ENCODE assay signal across 8 mouse cellular contexts in the genomic region with DNA sequence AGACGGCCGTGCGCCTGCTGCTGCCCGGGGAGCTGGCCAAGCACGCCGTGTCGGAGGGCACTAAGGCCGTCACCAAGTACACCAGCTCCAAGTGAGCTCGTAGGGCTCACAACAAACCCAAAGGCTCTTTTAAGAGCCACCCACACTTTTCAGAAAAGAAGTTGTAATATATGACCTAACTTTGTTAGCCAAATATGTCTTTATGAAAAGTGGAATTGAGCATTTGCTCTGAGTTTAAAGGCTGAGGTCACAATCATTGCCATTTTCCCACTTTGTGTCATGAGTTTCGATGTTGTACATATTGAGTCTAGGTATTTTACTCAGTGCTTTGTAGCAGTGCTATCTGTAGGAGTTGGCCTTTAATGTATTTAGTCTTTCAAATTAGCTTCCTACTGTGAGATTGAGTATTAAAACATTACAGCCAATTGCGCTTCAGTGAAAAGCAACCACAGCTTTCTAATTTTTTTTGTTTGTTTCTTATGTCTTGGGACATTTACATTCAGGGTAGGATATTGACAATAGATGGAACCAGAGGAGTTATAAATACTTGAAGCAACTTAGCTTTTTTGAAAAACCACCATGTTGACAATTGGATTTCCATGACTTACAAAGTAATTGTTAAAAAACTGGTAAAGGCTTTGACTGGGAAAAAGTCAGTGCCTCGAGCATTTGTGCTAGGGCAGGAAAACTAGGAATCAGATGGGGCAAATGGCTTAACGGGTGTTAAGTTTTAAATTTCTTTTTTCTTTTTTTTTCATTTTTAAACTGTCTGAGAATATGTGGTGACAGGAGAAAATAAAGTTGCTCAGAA. TPM values are rescaled to one million over a fixed set of nuclear protein-coding genes. Genes with fewer than 3 reads are reported as not detected.
DNase-seq lines count a peak whose midpoint lies in the region; ATAC-seq and TF ChIP-seq lines count a peak whose summit lies in the region.

No protein-coding gene starts in this region.

- H3K9ac ChIP-seq in heart, embryonic 13.5 days, result peak overlapping the region; percentile 82
- peak overlapping the region; percentile 42 for H3K9ac ChIP-seq in forebrain, postnatal 0 days

- peak overlapping the region; percentile 98 for H3K27ac ChIP-seq in heart, embryonic 13.5 days (replicated peaks)
- H3K27ac ChIP-seq in forebrain, postnatal 0 days (ENCODE audit: low read depth, low read length), result peak overlapping the region; percentile 94
- peak overlapping the region; percentile 93 for H3K27ac ChIP-seq in macrophage

- H3K9me3 ChIP-seq in heart, embryonic 13.5 days, result no peaks in the 10 kb centered on the region
- no peaks in the 10 kb centered on the region for H3K9me3 ChIP-seq in forebrain, postnatal 0 days (ENCODE audit: low read length)

- 6% methylated on average over 13 of the region's 13 CpGs for WGBS in heart, embryonic 13.5 days
- 1% methylated on average over 9 of the region's 13 CpGs for WGBS in forebrain, postnatal 0 days
- 14% methylated on average over 10 of the region's 13 CpGs for WGBS in macrophage (ENCODE audit: missing documents)

- POLR2A ChIA-PET in Patski (lab: Charles Lee), result interaction anchor here (0.8 kb wide), 1 partner anchor 165 kb away, joined by 3 read pairs; no protein-coding TSS in a partner anchor

- in situ Hi-C loops in Patski (cut with MboI; ENCODE audit: low pct_unique_long_range_greater_than_20kb), result loop anchor here (10.0 to 25.0 kb wide), 2 partner anchors 310 to 1712 kb away; a partner anchor contains a TSS

- H3K4me3 ChIP-seq in heart, embryonic 13.5 days, result peak overlapping the region; percentile 52
- peak overlapping the region; percentile 41 for H3K4me3 ChIP-seq in forebrain, postnatal 0 days (ENCODE audit: low read depth, low read length)
- H3K4me3 ChIP-seq in macrophage (ENCODE audit: inconsistent target), result no peak overlapping the region; the same call in 1 of the 2 replicates

- TF ChIP-seq CTCF in Patski (IDR thresholded peaks at IDR 0.05), result no peak
- TF ChIP-seq CTCF in forebrain, postnatal 0 days (IDR thresholded peaks at IDR 0.05; ENCODE audit: low read depth), result no peak

- H3K4me1 ChIP-seq in heart, embryonic 13.5 days, result peaks cover 31% of the 10 kb centered on the region
- no peaks in the 10 kb centered on the region for H3K4me1 ChIP-seq in forebrain, postnatal 0 days (ENCODE audit: insufficient read depth)

- CTCF ChIA-PET in Patski (lab: Charles Lee), result interaction anchor here (1.2 kb wide), 1 partner anchor 13 kb away, joined by 3 read pairs; no protein-coding TSS in a partner anchor

- intact Hi-C loops in heart, postnatal 25 days (cut with DNase I), result loop anchor here (5.0 kb wide), 1 partner anchor 1705 kb away; a partner anchor contains a TSS

- DNase-seq in heart, postnatal 25 days (ENCODE audit: low spot score), result no peak
- no peak for DNase-seq in Patski (ENCODE audit: low read depth, low spot score)
- DNase-seq in forebrain, postnatal 0 days, result peak; percentile 11
- DNase-seq in spleen, postnatal 14 days (ENCODE audit: low spot score in 2 of 2), result no peak
- DNase-seq in frontal cortex, postnatal 25 days (ENCODE audit: low spot score in 2 of 2), result no peak
- no peak for DNase-seq in adrenal gland, adult (ENCODE audit: inconsistent age in 2 of 2, low spot score in 1 of 2)

- no peaks in the 10 kb centered on the region for H3K79me2 ChIP-seq in macrophage (ENCODE audit: inconsistent target)

- H3K27me3 ChIP-seq in heart, embryonic 13.5 days (replicated peaks), result no peaks in the 10 kb centered on the region
- no peaks in the 10 kb centered on the region for H3K27me3 ChIP-seq in Patski
- H3K27me3 ChIP-seq in forebrain, postnatal 0 days (ENCODE audit: insufficient read depth, low read length), result no peaks in the 10 kb centered on the region

- no peak for ATAC-seq in heart, embryonic 13.5 days (ENCODE audit: extremely low read depth, insufficient number of reproducible peaks, low FRiP score, low TSS enrichment)
- ATAC-seq in Patski, result peak; percentile 6
- no peak; the same call in 1 of the 2 replicates for ATAC-seq in forebrain, postnatal 0 days

- H3K4me2 ChIP-seq in heart, embryonic 13.5 days, result peak overlapping the region; percentile 70
- peak overlapping the region; percentile 78 for H3K4me2 ChIP-seq in forebrain, postnatal 0 days (ENCODE audit: low read depth)

- H3K36me3 ChIP-seq in heart, embryonic 13.5 days, result no peaks in the 10 kb centered on the region
- H3K36me3 ChIP-seq in forebrain, postnatal 0 days (ENCODE audit: insufficient read depth), result no peaks in the 10 kb centered on the region
- no peaks in the 10 kb centered on the region for H3K36me3 ChIP-seq in macrophage (ENCODE audit: inconsistent target)

RNA-seq across cellular contexts. Expression of a gene that starts 0.8 kb away (rescaled TPM):
- polyA plus RNA-seq in heart, embryonic 13.5 days (2015; fragmentation: Nextera tagmentation; extraction: Ambion mirVana), result 1.6 and 2.2 TPM in 2 replicates
- total RNA-seq in heart, postnatal 25 days (2021), result 10 to 100 TPM in 1 of 2 experiments, 1 to 10 TPM in 1; 9.6 to 11.4 TPM
- polyA plus RNA-seq in Patski (2021) (0.41 TPM), macrophage (2018) (not detected in 3 replicates)
- 647 and 680 TPM in 2 replicates for total RNA-seq in forebrain, postnatal 0 days (2014; rRNA removed)
- not detected in 2 replicates for polyA plus RNA-seq in forebrain, postnatal 0 days (2015; fragmentation: Nextera tagmentation; extraction: Ambion mirVana)
- total RNA-seq in macrophage (2018; cell fraction: chromatin; rRNA removed), result 10 to 100 TPM in 5 of 26 experiments, 1 to 10 TPM in 14, not detected in 7; 3.5 to 24.2 (median 7.1) TPM
- 10 to 100 TPM in 24 of 26 experiments, 1 to 10 TPM in 2; 7.7 to 70.0 (median 21.1) TPM for total RNA-seq in macrophage (2018; cell fraction: cytosol; rRNA removed)
- total RNA-seq in macrophage (2018; cell fraction: nucleus; rRNA removed), result 10 to 100 TPM in 5 of 26 experiments, 1 to 10 TPM in 17, not detected in 4; 2.2 to 42.4 (median 7.3) TPM

RNA-seq across cellular contexts. Expression of a gene that starts 1.9 kb away (rescaled TPM):
- polyA plus RNA-seq in heart, embryonic 13.5 days (2015; fragmentation: Nextera tagmentation; extraction: Ambion mirVana), result 2.7 and 3.8 TPM in 2 replicates
- 1 to 10 TPM; 3.2 to 9.1 TPM for total RNA-seq in heart, postnatal 25 days (2021)
- polyA plus RNA-seq in Patski (2021), result 0.73 TPM
- total RNA-seq in forebrain, postnatal 0 days (2014; rRNA removed), result 294 and 301 TPM in 2 replicates
- polyA plus RNA-seq in forebrain, postnatal 0 days (2015; fragmentation: Nextera tagmentation; extraction: Ambion mirVana), result 0.84 TPM in 1 of 2 replicates, not detected in the other
- 10 to 100 TPM in 1 of 26 experiments, 1 to 10 TPM in 6, not detected in 19; 1.6 to 10.1 (median 2.9) TPM for total RNA-seq in macrophage (2018; cell fraction: chromatin; rRNA removed)
- total RNA-seq in macrophage (2018; cell fraction: cytosol; rRNA removed), result 10 to 100 TPM in 17 of 26 experiments, 1 to 10 TPM in 9; 3.8 to 42.2 (median 11.9) TPM
- 10 to 100 TPM in 1 of 26 experiments, 1 to 10 TPM in 18, not detected in 7; 1.0 to 25.5 (median 2.5) TPM for total RNA-seq in macrophage (2018; cell fraction: nucleus; rRNA removed)
- not detected in 3 replicates for polyA plus RNA-seq in macrophage (2018)

RNA-seq across cellular contexts. Expression of a gene that starts 3.6 kb away (rescaled TPM):
- 20.1 and 20.3 TPM in 2 replicates for polyA plus RNA-seq in heart, embryonic 13.5 days (2015; fragmentation: Nextera tagmentation; extraction: Ambion mirVana)
- total RNA-seq in heart, postnatal 25 days (2021), result 10 to 100 TPM; 12.7 to 17.0 TPM
- polyA plus RNA-seq in Patski (2021) (0.40 TPM), macrophage (2018) (not detected in 3 replicates)
- 305 and 340 TPM in 2 replicates for total RNA-seq in forebrain, postnatal 0 days (2014; rRNA removed)
- 4.4 and 6.7 TPM in 2 replicates for polyA plus RNA-seq in forebrain, postnatal 0 days (2015; fragmentation: Nextera tagmentation; extraction: Ambion mirVana)
- 10 to 100 TPM in 2 of 26 experiments, 1 to 10 TPM in 9, not detected in 15; 2.9 to 15.3 (median 6.8) TPM for total RNA-seq in macrophage (2018; cell fraction: chromatin; rRNA removed)
- 10 to 100 TPM in 23 of 26 experiments, 1 to 10 TPM in 3; 6.6 to 66.1 (median 21.8) TPM for total RNA-seq in macrophage (2018; cell fraction: cytosol; rRNA removed)
- total RNA-seq in macrophage (2018; cell fraction: nucleus; rRNA removed), result 10 to 100 TPM in 5 of 26 experiments, 1 to 10 TPM in 16, not detected in 5; 3.7 to 37.0 (median 6.6) TPM

RNA-seq across cellular contexts. Expression of a gene that starts 4.8 kb away (rescaled TPM):
- polyA plus RNA-seq in heart, embryonic 13.5 days (2015; fragmentation: Nextera tagmentation; extraction: Ambion mirVana), result 5.5 and 6.3 TPM in 2 replicates
- total RNA-seq in heart, postnatal 25 days (2021), result 10 to 100 TPM; 19.3 to 26.5 TPM
- polyA plus RNA-seq in Patski (2021) (0.65 TPM), macrophage (2018) (not detected in 3 replicates)
- 229 and 254 TPM in 2 replicates for total RNA-seq in forebrain, postnatal 0 days (2014; rRNA removed)
- 0.25 and 0.67 TPM in 2 replicates for polyA plus RNA-seq in forebrain, postnatal 0 days (2015; fragmentation: Nextera tagmentation; extraction: Ambion mirVana)
- 10 to 100 TPM in 1 of 26 experiments, 1 to 10 TPM in 2, not detected in 23; 2.2 to 11.6 (median 4.5) TPM for total RNA-seq in macrophage (2018; cell fraction: chromatin; rRNA removed)
- 10 to 100 TPM in 15 of 26 experiments, 1 to 10 TPM in 11; 2.2 to 40.1 (median 11.7) TPM for total RNA-seq in macrophage (2018; cell fraction: cytosol; rRNA removed)
- 10 to 100 TPM in 1 of 26 experiments, 1 to 10 TPM in 15, not detected in 10; 1.2 to 19.8 (median 2.5) TPM for total RNA-seq in macrophage (2018; cell fraction: nucleus; rRNA removed)

RNA-seq across cellular contexts. Expression of a gene that starts 8.7 kb away (rescaled TPM):
- polyA plus RNA-seq in heart, embryonic 13.5 days (2015; fragmentation: Nextera tagmentation; extraction: Ambion mirVana), result 31.2 and 33.8 TPM in 2 replicates
- 100 to 1,000 TPM; 134 to 160 TPM for total RNA-seq in heart, postnatal 25 days (2021)
- 245 TPM for polyA plus RNA-seq in Patski (2021)
- 475 and 498 TPM in 2 replicates for total RNA-seq in forebrain, postnatal 0 days (2014; rRNA removed)
- 24.0 and 26.3 TPM in 2 replicates for polyA plus RNA-seq in forebrain, postnatal 0 days (2015; fragmentation: Nextera tagmentation; extraction: Ambion mirVana)
- 100 to 1,000 TPM in 1 of 26 experiments, 10 to 100 TPM in 11, 1 to 10 TPM in 14; 2.2 to 114 (median 8.5) TPM for total RNA-seq in macrophage (2018; cell fraction: chromatin; rRNA removed)
- total RNA-seq in macrophage (2018; cell fraction: cytosol; rRNA removed), result 100 to 1,000 TPM in 19 of 26 experiments, 10 to 100 TPM in 7; 65.0 to 223 (median 125) TPM
- 100 to 1,000 TPM in 2 of 26 experiments, 10 to 100 TPM in 24; 15.9 to 230 (median 37.1) TPM for total RNA-seq in macrophage (2018; cell fraction: nucleus; rRNA removed)
- 72.8 to 156 TPM (median 87.8 TPM) in 3 replicates for polyA plus RNA-seq in macrophage (2018)
